Mouse (Mus musculus) cerebellum, adult 2 months (tissue): ENCODE data around the gene Tet2. TPM values are rescaled to one million over a fixed set of nuclear protein-coding genes. Genes with fewer than 3 reads are reported as not detected.

Experiments used
- DNase-seq, 2 experiments: peaks; one replicate each; pipeline ENCODE4 v3.0.0; 2021
- H3K27ac ChIP-seq: fragments of 200-500 bp; 2 replicates; pipeline ENCODE4 v1.5.1; 2012; ENCODE audit warnings: low read length, control low read depth, inconsistent platforms; ENCODE audit not compliant: insufficient read depth
- H3K27me3 ChIP-seq: fragments of 200-500 bp; 2 replicates; pipeline ENCODE4 v1.6.1; 2012; ENCODE audit warnings: inconsistent platforms, mild to moderate bottlenecking, low read length, moderate library complexity; ENCODE audit not compliant: control insufficient read depth, insufficient read depth
- H3K4me1 ChIP-seq: fragments of 200-500 bp; 2 replicates; pipeline ENCODE4 v1.6.1; 2011; ENCODE audit warnings: low read length; ENCODE audit not compliant: control insufficient read depth, insufficient read depth
- H3K4me3 ChIP-seq: fragments of 200-500 bp; replicated peaks from 2 replicates; pipeline ENCODE3; 2011; ENCODE audit warnings: mild to moderate bottlenecking, low read depth, low read length, control low read depth; ENCODE audit not compliant: insufficient read depth
- CTCF ChIP-seq: fragments of 200-500 bp; IDR thresholded peaks from 2 replicates; pipeline ENCODE4 v1.5.1; 2011; ENCODE audit warnings: low read depth, mild to moderate bottlenecking, control low read depth, low read length, moderate library complexity, borderline replicate concordance; ENCODE audit not compliant: insufficient read depth
- POLR2A ChIP-seq: fragments of 200-500 bp; IDR thresholded peaks from 2 replicates; pipeline ENCODE4 v1.6.1; 2011; ENCODE audit warnings: low read length, control low read depth, borderline replicate concordance; ENCODE audit not compliant: insufficient read depth
- WGBS: fragments of 180-500 bp; shearing (Covaris S2); methylation state at CpG from one replicate; pipeline ENCODE4 v1.1.7; 2018; 5-methylcytosine and 5-hydroxymethylcytosine counted together
- polyA plus RNA-seq: library from polyadenylated mRNA; depleted of rRNA; stranded (reverse); fragments of >200 nt; gene quantifications from 2 replicates; pipeline ENCODE4 v1.2.3, GENCODE M21; 2012; rRNA removed

Tet2 gene
- polyA plus RNA-seq, 1 experiment = 19.0 TPM

GRCm38 (mm10) chr3:133423073-133423472, 121.9 kb downstream of the Tet2 start:
- H3K27me3 ChIP-seq = no peaks in the 10 kb centered on the region
- no peak overlapping the region for H3K27ac ChIP-seq
- DNase-seq = no peak
- H3K4me1 ChIP-seq = no peaks in the 10 kb centered on the region
- TF ChIP-seq CTCF (no peak), POLR2A (no peak)
- H3K4me3 ChIP-seq = no peak overlapping the region

- no peak for TF ChIP-seq CTCF
- TF ChIP-seq POLR2A = no peak
- no peak for DNase-seq
- Histone ChIP-seq H3K4me3 (no peak overlapping the region), H3K27ac (no peak overlapping the region), H3K27me3 (no peaks in the 10 kb centered on the region), H3K4me1 (no peaks in the 10 kb centered on the region)
- 89% methylated on average over 4 of the region's 4 CpGs for WGBS
These were observed 130.2 kb downstream of the Tet2 start for GRCm38 (mm10) chr3:133414747-133415146.

Other genes starting within 250 kb of the Tet2 start
- gene Ppa2, start 235.0 kb downstream of the Tet2 start, polyA plus RNA-seq = 75.8 and 76.3 TPM in 2 replicates